Mouse (Mus musculus) kidney, adult 18-20 months (tissue): ENCODE measurements around the gene Farp1.
"Not testable (repeated sequence)": the region's sequence is repeated elsewhere in the genome, so short reads cannot be mapped to it uniquely, and the experiment has no call there.

Experiments used
- DNase-seq: peaks from one replicate; pipeline ENCODE4 v3.0.0; 2021

Gene Farp1

DNA sequence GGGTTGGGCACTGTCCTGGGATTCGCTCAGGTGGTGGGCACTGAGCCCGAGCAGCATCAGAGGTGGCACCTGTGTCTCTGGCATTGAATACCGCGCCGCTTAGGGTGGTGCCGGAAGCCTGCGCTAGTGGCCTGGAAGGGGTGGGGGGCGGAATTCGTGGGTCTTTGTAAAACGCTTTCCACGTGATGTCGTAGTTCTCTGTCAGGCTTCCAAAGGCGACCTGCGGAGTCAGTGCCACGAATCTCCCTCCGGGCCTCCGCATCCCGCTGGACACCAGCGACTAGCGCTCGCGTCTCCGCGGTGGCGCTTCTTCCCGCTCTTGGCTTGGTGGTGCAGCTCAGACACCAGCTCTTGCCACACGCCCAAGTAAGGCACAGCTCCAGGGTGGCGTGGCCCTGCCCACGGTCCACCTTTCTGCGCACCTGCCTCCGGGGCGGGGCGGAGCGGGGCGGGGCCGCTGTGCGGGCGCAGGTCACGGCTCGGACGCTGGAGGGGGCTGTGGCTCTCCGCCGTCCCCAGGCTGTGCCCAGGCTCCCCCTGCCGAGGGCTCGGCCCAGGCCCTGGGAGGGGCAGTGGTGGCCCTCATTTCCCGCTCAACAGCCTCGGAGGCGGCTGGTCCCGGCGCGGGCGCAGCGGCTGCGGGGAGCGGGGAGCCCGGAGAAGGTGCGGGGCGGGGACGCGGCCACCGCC lies at the start of gene Farp1:
TSS of gene Farp1 (plus strand) at position 228 of the 690 bp plus-strand sequence.
- peak; percentile 94 for DNase-seq

GRCm38 (mm10) chr14:120989126-120989525 lies 45.9 kb upstream of the Farp1 start:
- DNase-seq: no peak

GRCm38 (mm10) chr14:120997686-120998085 lies 37.3 kb upstream of the Farp1 start:
- DNase-seq: no peak

DNA sequence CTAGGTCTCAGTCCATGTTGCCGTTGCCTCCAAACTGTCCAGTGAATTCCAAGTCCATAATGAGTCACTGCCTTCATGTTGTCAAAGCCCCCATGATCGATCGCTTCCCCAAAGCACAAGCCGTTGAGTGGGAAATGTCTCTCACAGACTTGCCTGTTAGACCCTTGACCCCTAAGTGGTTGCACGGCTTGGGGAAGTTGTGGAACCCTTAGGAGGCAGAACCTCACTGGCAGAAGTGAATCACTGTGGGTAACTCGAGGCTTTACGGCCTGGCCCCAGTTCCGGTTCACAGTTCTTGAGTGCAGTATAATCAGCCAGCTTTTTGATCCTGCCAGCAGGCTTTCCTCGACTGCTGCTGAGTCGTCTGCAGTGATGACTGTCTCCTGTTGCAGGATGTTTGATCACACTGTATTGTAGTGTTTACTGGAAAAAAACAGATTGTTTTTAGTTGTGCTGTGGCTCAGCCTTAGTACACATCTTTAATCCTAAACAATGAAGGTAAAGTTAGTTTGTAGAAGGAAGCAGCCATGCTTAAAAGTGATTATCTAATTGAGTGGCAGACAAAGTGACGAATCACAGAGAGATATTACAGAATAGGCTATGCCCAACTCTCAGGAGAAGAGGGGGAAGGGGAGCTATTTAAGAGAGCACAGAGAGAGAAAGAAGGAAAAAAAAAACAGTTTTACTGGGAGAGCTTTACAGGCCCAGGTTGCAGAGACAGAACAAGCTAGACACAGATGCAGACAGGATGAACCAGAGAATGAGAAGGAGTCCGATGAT lies 34.2 kb upstream of the Farp1 start:
- no peak for DNase-seq

DNA sequence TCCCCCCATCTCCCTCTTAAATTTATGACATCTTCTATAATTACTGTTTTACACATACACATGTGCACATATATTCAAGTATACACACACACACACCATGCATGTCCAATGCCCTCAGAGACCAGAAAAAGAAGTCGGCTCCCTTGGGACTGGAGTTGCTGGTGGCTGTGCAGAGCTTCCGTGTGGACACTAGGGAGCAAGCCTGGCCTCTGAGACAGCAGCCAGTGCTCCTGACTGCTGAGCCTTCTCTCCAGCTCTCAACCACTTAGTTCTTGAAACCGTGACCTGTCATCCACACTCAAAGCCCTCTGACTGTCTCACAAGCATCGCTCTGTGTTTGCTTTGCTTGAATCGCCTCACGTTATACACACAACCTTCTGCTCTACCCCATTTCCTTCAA lies 29.4 kb upstream of the Farp1 start:
- DNase-seq: no peak

DNA sequence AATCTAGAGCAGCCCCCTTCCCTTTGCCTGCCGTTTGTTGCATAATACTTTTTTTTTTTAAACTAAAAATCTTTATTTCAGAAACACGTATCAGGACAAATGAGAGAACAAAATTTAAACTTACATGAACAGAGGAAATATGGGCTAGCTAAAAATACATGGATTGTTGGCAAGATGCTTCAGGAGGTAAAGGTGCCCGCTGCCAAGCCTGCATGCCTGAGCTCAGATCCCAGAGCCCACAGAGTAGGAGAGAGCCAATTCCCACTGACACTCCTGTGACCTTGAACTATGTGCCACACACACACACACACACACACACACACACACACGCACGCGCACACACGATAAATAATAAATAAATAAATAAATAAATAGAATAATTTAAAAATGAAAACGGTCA lies 29.0 kb upstream of the Farp1 start:
- DNase-seq: no peak

DNA sequence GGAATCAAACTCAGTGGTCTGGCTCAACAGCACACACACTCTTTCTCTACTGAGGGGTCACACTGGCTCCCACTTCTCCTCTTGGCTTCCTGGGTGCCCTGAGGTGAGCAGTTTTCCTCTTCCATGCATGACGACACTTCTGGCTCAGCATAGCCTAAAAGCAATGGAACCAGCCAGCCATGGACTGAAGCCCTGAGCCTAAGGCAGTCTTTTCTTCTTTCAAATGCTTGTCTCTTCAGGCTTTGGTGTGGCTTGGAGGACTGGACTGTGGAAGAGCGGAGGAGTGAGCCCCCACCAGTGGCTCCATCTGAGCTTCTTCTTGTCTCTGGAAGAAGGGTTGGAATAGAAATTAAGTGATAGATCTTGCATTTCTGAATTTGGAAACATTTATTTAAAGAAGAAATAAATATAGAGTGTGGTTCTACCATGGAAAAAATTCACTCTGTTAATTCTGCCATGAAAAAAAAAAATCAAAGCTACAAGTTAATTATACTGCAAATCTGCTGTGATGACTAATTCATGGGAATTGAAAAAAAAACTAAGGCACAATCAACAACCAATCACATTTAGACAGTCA lies 19.8 kb upstream of the Farp1 start:
- DNase-seq: no peak

GRCm38 (mm10) chr14:121022403-121022802 lies 12.6 kb upstream of the Farp1 start:
- no peak for DNase-seq

- DNase-seq: no peak
These were observed 9.6 kb upstream of the Farp1 start for GRCm38 (mm10) chr14:121025381-121025780.

DNA sequence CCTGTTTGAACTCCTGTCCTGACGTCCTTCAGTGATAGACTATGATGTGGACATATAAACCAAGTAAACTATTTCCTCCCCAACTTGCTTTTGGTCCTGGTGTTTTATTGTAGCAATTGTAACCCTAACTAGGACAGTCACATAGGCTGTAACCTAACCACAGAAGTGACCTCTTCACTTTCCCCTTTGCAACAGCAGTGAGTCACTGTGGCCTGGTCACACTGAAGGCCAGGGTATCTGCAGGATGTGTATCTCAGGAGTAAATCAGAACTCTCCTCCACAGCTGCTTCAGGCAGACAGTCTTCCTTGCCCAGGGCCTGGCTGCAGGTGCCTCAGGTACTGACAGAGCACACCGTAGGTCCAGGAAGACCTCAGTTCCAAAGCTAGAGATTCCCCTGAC lies 3.6 kb upstream of the Farp1 start:
- no peak for DNase-seq

DNA sequence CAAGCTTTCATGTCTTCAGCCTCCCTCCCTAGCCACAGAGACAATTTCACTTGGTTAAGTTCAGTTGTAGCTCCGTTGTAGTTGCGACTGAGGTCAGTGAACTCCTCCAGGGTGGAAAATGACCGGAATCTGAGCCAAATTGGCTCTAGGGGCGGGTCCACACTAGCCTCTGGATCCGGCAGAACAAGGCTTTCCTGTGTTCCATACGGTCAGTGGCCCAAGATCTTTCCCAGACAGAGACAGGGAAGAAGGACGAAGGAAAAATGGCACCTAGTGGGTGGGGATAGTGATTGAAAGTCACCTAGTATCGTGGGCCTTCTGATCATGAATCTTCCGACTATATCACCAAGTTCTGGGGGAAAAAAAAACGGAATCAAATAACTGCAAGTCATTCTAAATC lies 475 bp upstream of the Farp1 start:
- peak; percentile 68 for DNase-seq

DNA sequence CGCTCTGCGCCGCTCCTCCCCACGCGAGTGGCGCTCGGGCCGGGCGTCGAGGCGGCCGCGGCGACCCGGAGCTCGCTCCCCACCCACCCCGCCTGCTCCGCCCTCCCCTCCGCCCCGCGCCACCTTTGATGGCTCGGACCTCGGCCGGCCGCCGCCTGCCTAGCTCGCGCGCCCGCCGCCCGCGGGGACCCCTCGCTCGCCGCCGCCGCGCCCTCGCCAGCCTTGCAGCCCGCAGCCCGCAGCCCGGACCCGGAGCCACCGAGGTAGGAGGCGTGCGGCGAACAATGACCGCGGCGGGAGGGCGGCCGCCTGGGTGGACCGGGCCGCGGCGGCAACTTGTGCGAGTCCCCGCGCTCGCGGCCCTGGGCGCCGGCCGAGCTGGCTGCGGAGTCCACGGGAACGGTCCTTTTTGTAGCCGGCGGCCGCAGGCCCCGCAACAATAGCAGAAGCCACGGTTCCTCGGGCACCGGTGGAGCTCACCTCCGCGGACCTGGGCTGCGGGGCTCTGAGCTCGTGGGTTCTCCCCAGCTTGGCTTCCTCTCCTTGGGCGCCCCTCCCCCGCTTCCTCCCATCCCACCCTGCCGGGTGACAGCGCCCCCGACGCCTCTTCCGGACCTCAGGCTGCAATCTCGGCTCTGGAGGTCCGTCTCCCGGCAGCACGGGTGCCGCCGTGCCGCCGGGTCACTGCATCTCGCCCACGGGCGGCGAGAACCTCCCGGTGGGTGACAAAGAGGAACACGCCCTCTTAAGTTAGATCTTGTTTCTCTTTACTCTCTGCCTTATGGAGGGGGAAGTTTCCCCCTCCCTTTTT lies 868 bp downstream of the Farp1 start:
- peak; percentile 67 for DNase-seq

- DNase-seq: peak; percentile 48
These were observed 1.7 kb downstream of the Farp1 start for GRCm38 (mm10) chr14:121036612-121037221.

DNA sequence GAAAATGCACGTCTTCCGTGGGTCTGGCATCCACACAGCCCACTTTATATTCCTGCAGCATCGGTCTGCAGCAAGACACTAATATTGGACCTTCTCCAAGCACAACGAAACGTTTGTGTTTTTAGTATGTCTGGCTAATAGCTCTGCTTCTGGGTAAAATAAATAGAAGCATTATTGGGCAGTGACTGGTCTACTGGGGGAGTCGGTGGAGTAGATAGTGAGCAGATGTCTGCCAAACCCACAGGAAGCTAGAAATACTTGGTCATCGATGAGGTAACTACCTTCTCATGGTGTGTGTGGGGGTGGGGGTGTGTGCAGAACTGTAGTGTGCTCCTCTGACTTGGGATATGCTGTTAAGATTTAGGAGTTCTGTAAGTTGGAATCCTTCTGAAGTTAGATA lies 2.3 kb downstream of the Farp1 start:
- DNase-seq: no peak

DNA sequence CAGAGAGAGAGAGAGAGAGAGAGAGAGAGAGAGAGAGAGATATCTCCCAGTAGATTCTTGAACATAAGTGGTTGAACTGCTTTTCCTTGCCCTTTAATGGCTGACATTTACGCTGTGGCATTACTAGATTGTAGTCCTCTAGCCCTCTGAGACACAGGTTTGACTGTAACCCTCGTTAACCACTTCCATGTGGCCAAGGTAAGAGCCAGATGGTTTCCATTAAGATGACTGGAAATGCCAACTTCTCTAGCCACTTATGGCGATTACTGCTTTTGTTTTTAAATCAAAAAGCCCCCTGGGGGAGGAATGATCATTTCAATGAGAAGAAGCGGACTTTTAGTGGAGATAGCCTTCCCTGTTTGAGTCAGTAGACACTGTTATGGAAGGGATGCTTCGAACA lies 3.7 kb downstream of the Farp1 start:
- DNase-seq: no peak

- no peak for DNase-seq
These were observed 9.1 kb downstream of the Farp1 start for GRCm38 (mm10) chr14:121044145-121044544.

DNA sequence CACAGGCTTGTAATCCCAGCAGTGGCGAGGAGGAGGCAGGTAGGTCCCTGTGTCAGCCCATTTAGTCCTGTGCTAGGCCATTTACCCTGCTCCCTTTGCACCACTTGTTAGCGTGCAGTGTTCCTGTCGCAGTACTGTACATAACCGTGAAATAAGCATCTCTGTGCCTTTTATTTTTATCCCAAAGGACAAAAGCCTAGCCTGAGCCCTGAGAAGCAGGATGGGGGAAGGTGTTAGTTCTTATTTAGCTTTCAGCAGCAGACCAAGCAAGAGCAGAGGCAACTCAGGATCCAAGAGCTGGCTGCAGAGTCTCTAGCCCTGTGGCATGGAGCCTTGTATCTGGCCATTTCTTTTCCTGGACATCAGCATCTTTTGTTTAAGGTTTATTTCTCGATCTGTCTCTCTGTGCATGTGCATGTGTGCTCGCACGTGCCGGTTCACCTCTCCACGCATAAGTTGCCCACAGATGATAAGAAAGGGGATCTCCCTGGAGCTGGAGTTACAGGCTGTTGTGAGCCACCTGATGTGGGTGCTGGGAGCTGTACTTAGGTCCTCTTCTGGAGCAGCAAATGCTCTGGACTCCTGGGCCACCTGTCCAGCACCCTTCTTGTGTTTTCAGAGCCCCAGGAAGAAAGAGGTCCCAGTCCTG lies 11.4 kb downstream of the Farp1 start:
- no peak for DNase-seq

- no peak for DNase-seq
These were observed 12.8 kb downstream of the Farp1 start for GRCm38 (mm10) chr14:121047780-121048179.

DNA sequence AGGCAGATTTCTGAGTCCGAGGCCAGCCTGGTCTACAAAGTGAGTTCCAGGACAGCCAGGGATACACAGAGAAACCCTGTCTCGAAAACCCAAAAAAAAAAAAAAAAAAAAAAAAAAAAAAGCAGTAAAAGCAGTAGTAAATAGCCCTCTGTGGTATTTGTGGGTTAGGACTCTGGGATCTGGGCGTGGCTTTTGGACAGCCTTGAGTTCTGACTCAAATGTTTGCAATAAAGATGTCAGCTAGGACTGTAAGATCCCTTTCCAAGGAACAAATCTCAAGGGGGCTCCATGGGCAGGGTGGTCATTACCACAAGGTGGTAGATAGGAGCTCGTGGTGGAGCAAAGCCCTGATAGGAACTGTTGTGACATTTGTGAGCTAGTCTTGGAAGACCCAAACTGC lies 16.0 kb downstream of the Farp1 start:
- DNase-seq: not testable (repeated sequence)

GRCm38 (mm10) chr14:121053020-121053518 lies 18.1 kb downstream of the Farp1 start:
- DNase-seq: peak; percentile 60

DNA sequence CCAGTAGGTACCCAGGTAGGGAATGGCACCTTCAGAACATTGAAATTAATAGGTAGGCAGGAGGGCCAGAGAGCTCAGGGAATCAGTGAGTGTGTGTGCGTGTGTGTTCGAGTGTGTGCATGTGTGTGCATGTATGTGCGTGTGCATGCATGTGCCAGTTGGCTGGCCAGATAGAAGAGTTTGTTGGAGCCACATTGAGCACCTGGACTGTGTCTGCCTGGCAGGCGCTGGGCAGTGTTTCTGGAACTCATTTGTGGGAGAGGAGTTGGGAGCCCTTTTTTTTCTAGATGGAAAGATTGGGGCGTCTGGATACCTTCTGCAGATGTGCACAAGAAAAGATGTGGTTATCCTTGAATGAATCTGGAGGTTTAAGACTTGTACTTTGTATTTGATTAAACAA lies 19.1 kb downstream of the Farp1 start:
- DNase-seq: no peak

GRCm38 (mm10) chr14:121057750-121058149 lies 22.8 kb downstream of the Farp1 start:
- no peak for DNase-seq
